Mouse (Mus musculus): ENCODE results near the gene Fgb.

- TF ChIP-seq HCFC1 (IDR thresholded peaks at IDR 0.05; ENCODE audit: borderline replicate concordance, insufficient read depth, low read length) (no peak), CHD2 (IDR thresholded peaks at IDR 0.05; ENCODE audit: low read depth, low read length) (no peak), MAFK (IDR thresholded peaks at IDR 0.05; ENCODE audit: insufficient read depth, low read depth, low read length) (no peak), ZC3H11A (IDR thresholded peaks at IDR 0.05; ENCODE audit: borderline replicate concordance, low read depth, low read length) (no peak), ZNF384 (IDR thresholded peaks at IDR 0.05; ENCODE audit: low read depth, low read length) (no peak)
These were observed 7.4 kb upstream of the Fgb start for GRCm38 (mm10) chr3:83057046-83057445.
